Mouse (Mus musculus): ENCODE measurements at regions not wholly inside any gene's neighbourhood (a gene's known extent, or its start where the extent isn't known, plus 50 kb on each side); places are given as distances from the start of the nearest gene placed in this dataset.

- TF ChIP-seq CTCF (IDR thresholded peaks at IDR 0.05; ENCODE audit: low read depth) (no peak), EP300 (IDR thresholded peaks at IDR 0.05; ENCODE audit: low read depth) (no peak)
These were observed 1199.5 kb upstream of the Zeb2 start for GRCm38 (mm10) chr2:46316666-46317065.
